ENCODE assay signal across 18 mouse cellular contexts in genomic region chr5:138641761-138642160, GRCm38 (mm10).
"Had no signal": no experiment of that assay in that cellular context is flagged by ENCODE, and none has a peak within 500 bp of the region (broad histone marks: within the 10 kb centered on the region; RNA-seq: fewer than 3 reads in every experiment).

No protein-coding gene starts in this region.

- H3K9ac ChIP-seq: lung, embryonic 14.5 days; neural tube, embryonic 13.5 days; neural tube, embryonic 15.5 days had no signal

- DNase-seq: lung, adult 18-20 months; lung, embryonic 14.5 days; lung, postnatal 10 days; lung, postnatal 4 days; midbrain, embryonic 14.5 days; retina, postnatal 1 day; right cerebral cortex, adult 18-20 months; right cerebral cortex, postnatal 25 days; right cerebral cortex, postnatal 4 days; spleen, adult 18-20 months; thymus, adult 18-20 months; thymus, postnatal 25 days; thymus, postnatal 4 days had no signal

- H3K4me2 ChIP-seq: lung, embryonic 14.5 days; neural tube, embryonic 13.5 days; neural tube, embryonic 15.5 days had no signal

- H3K27me3 ChIP-seq: neural tube, embryonic 13.5 days; neural tube, embryonic 15.5 days had no signal

- H3K4me1 ChIP-seq: midbrain, embryonic 10.5 days; neural tube, embryonic 13.5 days; neural tube, embryonic 15.5 days had no signal

- H3K27ac ChIP-seq: midbrain, embryonic 10.5 days; neural tube, embryonic 13.5 days; neural tube, embryonic 15.5 days had no signal

- H3K4me3 ChIP-seq: midbrain, embryonic 10.5 days; myocyte; neural tube, embryonic 13.5 days; neural tube, embryonic 15.5 days had no signal

- H3K9me3 ChIP-seq: midbrain, embryonic 10.5 days; neural tube, embryonic 15.5 days had no signal

- ATAC-seq: midbrain, embryonic 16.5 days had no signal
